Mouse (Mus musculus) stomach, embryonic 14.5 days (tissue): ENCODE measurements around the gene Efcab11. TPM values are rescaled to one million over a fixed set of nuclear protein-coding genes. Genes with fewer than 3 reads are reported as not detected.

Experiments used
- ATAC-seq: fragments of 200-750 bp; cut with Nextera tagmentation; 2 replicates; pipeline ENCODE4 v1.8.0; 2017; ENCODE audit warnings: low read depth, moderate TSS enrichment; ENCODE audit not compliant: insufficient number of reproducible peaks, insufficient read depth, low FRiP score
- H3K27ac ChIP-seq: fragments of 300-500 bp; sonication (generic); 2 replicates; pipeline ENCODE4 v1.5.1; 2014; ENCODE audit warnings: mild to moderate bottlenecking, low read length, moderate library complexity, mixed read lengths
- H3K27me3 ChIP-seq: fragments of 300-500 bp; sonication (generic); 2 replicates; pipeline ENCODE4 v1.6.1; 2014; ENCODE audit warnings: low read length, control low read depth, mixed read lengths; ENCODE audit not compliant: control insufficient read depth, insufficient read depth
- H3K36me3 ChIP-seq: fragments of 300-500 bp; sonication (generic); 2 replicates; pipeline ENCODE4 v1.6.1; 2014; ENCODE audit warnings: mild to moderate bottlenecking, control low read depth, low read length, moderate library complexity, mixed read lengths; ENCODE audit not compliant: control insufficient read depth, insufficient read depth
- H3K4me1 ChIP-seq: fragments of 300-500 bp; sonication (generic); 2 replicates; pipeline ENCODE4 v1.6.1; 2014; ENCODE audit warnings: low read length, control low read depth, mixed read lengths; ENCODE audit not compliant: control insufficient read depth, insufficient read depth
- H3K4me2 ChIP-seq: fragments of 300-500 bp; sonication (generic); replicated peaks from 2 replicates; pipeline ENCODE4 v1.6.1; 2014; ENCODE audit warnings: low read depth, low read length, control low read depth
- H3K4me3 ChIP-seq: fragments of 300-500 bp; sonication (generic); 2 replicates; pipeline ENCODE4 v1.5.1; 2014; ENCODE audit warnings: low read depth, low read length, control low read depth
- H3K9ac ChIP-seq: fragments of 300-500 bp; sonication (generic); replicated peaks from 2 replicates; pipeline ENCODE4 v1.6.1; 2014; ENCODE audit warnings: low read depth, mild to moderate bottlenecking, control low read depth, low read length, moderate library complexity, mixed read lengths
- H3K9me3 ChIP-seq: fragments of 300-500 bp; sonication (generic); 2 replicates; pipeline ENCODE4 v1.6.1; 2016; ENCODE audit warnings: low read depth, low read length, control low read depth; ENCODE audit not compliant: control insufficient read depth
- WGBS: fragments of 180-500 bp; shearing (Covaris S2); extraction: QIAGEN DNeasy Blood & Tissue Kit; methylation state at CpG from one replicate; pipeline ENCODE4 v1.1.7; 2014; 5-methylcytosine and 5-hydroxymethylcytosine counted together
- polyA plus RNA-seq: library from polyadenylated mRNA; unstranded; fragments of >200 nt; fragmentation: Nextera tagmentation; extraction: Ambion mirVana; gene quantifications from 2 replicates; pipeline ENCODE4 v1.2.1, GENCODE M21; 2014

Gene Efcab11
- polyA plus RNA-seq, 1 experiment from 2014 or later: 14.7 TPM

GRCm38 (mm10) chr12:99860981-99861380 lies 23.3 kb downstream of the Efcab11 start:
- Histone ChIP-seq H3K27me3 (no peaks in the 10 kb centered on the region), H3K4me2 (no peak overlapping the region), H3K4me3 (no peak overlapping the region), H3K9ac (no peak overlapping the region), H3K36me3 (no peaks in the 10 kb centered on the region), H3K9me3 (no peaks in the 10 kb centered on the region), H3K27ac (no peak overlapping the region), H3K4me1 (no peaks in the 10 kb centered on the region)
- ATAC-seq: no peak
- 81% methylated on average over 4 of the region's 4 CpGs for WGBS

- Histone ChIP-seq H3K4me2 (no peak overlapping the region), H3K36me3 (no peaks in the 10 kb centered on the region), H3K4me1 (no peaks in the 10 kb centered on the region), H3K4me3 (no peak overlapping the region), H3K9me3 (no peaks in the 10 kb centered on the region), H3K27ac (no peak overlapping the region), H3K9ac (no peak overlapping the region), H3K27me3 (no peaks in the 10 kb centered on the region)
- no peak for ATAC-seq
- 87% methylated on average over 3 of the region's 3 CpGs for WGBS
These were observed 24.7 kb downstream of the Efcab11 start for GRCm38 (mm10) chr12:99859391-99860100.

GRCm38 (mm10) chr12:99858664-99859063 lies 25.6 kb downstream of the Efcab11 start:
- no peak overlapping the region for H3K9ac ChIP-seq
- no peaks in the 10 kb centered on the region for H3K27me3 ChIP-seq
- H3K36me3 ChIP-seq: no peaks in the 10 kb centered on the region
- H3K4me3 ChIP-seq: no peak overlapping the region
- H3K27ac ChIP-seq: no peak overlapping the region
- no peaks in the 10 kb centered on the region for H3K4me1 ChIP-seq
- no peak for ATAC-seq
- H3K9me3 ChIP-seq: no peaks in the 10 kb centered on the region
- WGBS: 86% methylated on average over 5 of the region's 5 CpGs
- H3K4me2 ChIP-seq: no peak overlapping the region

GRCm38 (mm10) chr12:99856011-99856410 lies 28.2 kb downstream of the Efcab11 start:
- no peak overlapping the region for H3K9ac ChIP-seq
- no peaks in the 10 kb centered on the region for H3K27me3 ChIP-seq
- WGBS: 70% methylated on average over 9 of the region's 9 CpGs
- no peaks in the 10 kb centered on the region for H3K9me3 ChIP-seq
- H3K4me1 ChIP-seq: no peaks in the 10 kb centered on the region
- H3K4me2 ChIP-seq: no peak overlapping the region
- H3K4me3 ChIP-seq: no peak overlapping the region
- H3K27ac ChIP-seq: no peak overlapping the region
- H3K36me3 ChIP-seq: no peaks in the 10 kb centered on the region
- no peak for ATAC-seq

GRCm38 (mm10) chr12:99853323-99854258 lies 30.6 kb downstream of the Efcab11 start:
- no peaks in the 10 kb centered on the region for H3K27me3 ChIP-seq
- H3K4me1 ChIP-seq: no peaks in the 10 kb centered on the region
- no peak overlapping the region for H3K9ac ChIP-seq
- no peak for ATAC-seq
- H3K36me3 ChIP-seq: no peaks in the 10 kb centered on the region
- no peak overlapping the region for H3K4me2 ChIP-seq
- 64% methylated on average over 14 of the region's 14 CpGs for WGBS
- no peaks in the 10 kb centered on the region for H3K9me3 ChIP-seq
- no peak overlapping the region for H3K4me3 ChIP-seq
- H3K27ac ChIP-seq: no peak overlapping the region

- no peaks in the 10 kb centered on the region for H3K36me3 ChIP-seq
- WGBS: 90% methylated on average over 2 of the region's 2 CpGs
- no peaks in the 10 kb centered on the region for H3K27me3 ChIP-seq
- H3K9ac ChIP-seq: no peak overlapping the region
- H3K27ac ChIP-seq: no peak overlapping the region
- H3K4me2 ChIP-seq: no peak overlapping the region
- no peaks in the 10 kb centered on the region for H3K4me1 ChIP-seq
- no peak overlapping the region for H3K4me3 ChIP-seq
- H3K9me3 ChIP-seq: no peaks in the 10 kb centered on the region
- no peak for ATAC-seq
These were observed 34.2 kb downstream of the Efcab11 start for GRCm38 (mm10) chr12:99849996-99850395.

- no peak overlapping the region for H3K9ac ChIP-seq
- no peaks in the 10 kb centered on the region for H3K36me3 ChIP-seq
- no peaks in the 10 kb centered on the region for H3K4me1 ChIP-seq
- 84% methylated on average over 8 of the region's 8 CpGs for WGBS
- H3K27ac ChIP-seq: no peak overlapping the region
- no peaks in the 10 kb centered on the region for H3K9me3 ChIP-seq
- no peak overlapping the region for H3K4me2 ChIP-seq
- no peak for ATAC-seq
- H3K4me3 ChIP-seq: no peak overlapping the region
- no peaks in the 10 kb centered on the region for H3K27me3 ChIP-seq
These were observed 39.3 kb downstream of the Efcab11 start for GRCm38 (mm10) chr12:99844951-99845350.

GRCm38 (mm10) chr12:99838703-99839102 lies 45.5 kb downstream of the Efcab11 start:
- H3K27me3 ChIP-seq: no peaks in the 10 kb centered on the region

More at GRCm38 (mm10) chr12:99838703-99839102, 45.5 kb downstream of the Efcab11 start:
- Histone ChIP-seq H3K9me3 (no peaks in the 10 kb centered on the region), H3K4me3 (no peak overlapping the region), H3K4me1 (no peaks in the 10 kb centered on the region), H3K36me3 (no peaks in the 10 kb centered on the region), H3K9ac (no peak overlapping the region), H3K27ac (no peak overlapping the region), H3K4me2 (no peak overlapping the region)
- no peak for ATAC-seq
- 82% methylated on average over 14 of the region's 14 CpGs for WGBS
